Mouse (Mus musculus) heart, embryonic 11.5 days (tissue): ENCODE data around the gene Trak1. TPM values are rescaled to one million over a fixed set of nuclear protein-coding genes. Genes with fewer than 3 reads are reported as not detected.
A peak's percentile ranks its signal among the peaks of the same experiment; 100 is the strongest.

ENCODE experiments used
- ATAC-seq: fragments of 200-750 bp; cut with Nextera tagmentation; replicated peaks from 2 replicates; pipeline ENCODE4 v1.8.0; 2017; ENCODE audit warnings: moderate library complexity; ENCODE audit not compliant: insufficient number of reproducible peaks, low FRiP score, low TSS enrichment
- H3K27ac ChIP-seq: fragments of 300-500 bp; sonication (generic); 2 replicates; pipeline ENCODE4 v1.5.1; 2014; ENCODE audit warnings: mild to moderate bottlenecking, low read depth, low read length
- H3K27me3 ChIP-seq: fragments of 300-500 bp; sonication (generic); 2 replicates; pipeline ENCODE4 v1.6.1; 2014; ENCODE audit warnings: mild to moderate bottlenecking, low read length, mixed read lengths; ENCODE audit not compliant: control insufficient read depth, insufficient read depth
- H3K36me3 ChIP-seq: fragments of 300-500 bp; sonication (generic); 2 replicates; pipeline ENCODE4 v1.6.1; 2014; ENCODE audit warnings: mild to moderate bottlenecking, low read length, moderate library complexity, mixed read lengths; ENCODE audit not compliant: control insufficient read depth, insufficient read depth
- H3K4me1 ChIP-seq: fragments of 300-500 bp; sonication (generic); 2 replicates; pipeline ENCODE4 v1.6.1; 2014; ENCODE audit warnings: low read length; ENCODE audit not compliant: control insufficient read depth, insufficient read depth
- H3K4me2 ChIP-seq: fragments of 300-500 bp; sonication (generic); 2 replicates; pipeline ENCODE4 v1.6.1; 2014; ENCODE audit warnings: mild to moderate bottlenecking, moderate library complexity
- H3K4me3 ChIP-seq: fragments of 300-500 bp; sonication (generic); 2 replicates; pipeline ENCODE4 v1.5.1; 2014; ENCODE audit warnings: low read depth, low read length
- H3K9ac ChIP-seq: fragments of 300-500 bp; sonication (generic); 2 replicates; pipeline ENCODE4 v1.6.1; 2014; ENCODE audit warnings: mild to moderate bottlenecking, low read depth, low read length, moderate library complexity
- H3K9me3 ChIP-seq: fragments of 300-500 bp; sonication (generic); replicated peaks from 2 replicates; pipeline ENCODE4 v1.6.1; 2016; ENCODE audit warnings: low read length; ENCODE audit not compliant: control insufficient read depth
- WGBS: fragments of 180-500 bp; shearing (Covaris S2); extraction: QIAGEN DNeasy Blood & Tissue Kit; methylation state at CpG from one replicate; pipeline ENCODE4 v1.1.7; 2014; ENCODE audit not compliant: insufficient replicate concordance; 5-methylcytosine and 5-hydroxymethylcytosine counted together
- polyA plus RNA-seq: library from polyadenylated mRNA; unstranded; fragments of >200 nt; fragmentation: Nextera tagmentation; extraction: Ambion mirVana; gene quantifications from 2 replicates; pipeline ENCODE4 v1.2.1, GENCODE M21; 2014

The Trak1 gene
- polyA plus RNA-seq, 1 experiment from 2014 or later = 21.3 TPM

GRCm38 (mm10) chr9:121403157-121403671 is 105.9 kb downstream of the Trak1 start:
- ATAC-seq = peak; percentile 73
- Histone ChIP-seq H3K9me3 (no peaks in the 10 kb centered on the region), H3K27me3 (no peaks in the 10 kb centered on the region), H3K27ac (no peak overlapping the region), H3K36me3 (no peaks in the 10 kb centered on the region), H3K4me1 (peaks cover 5% of the 10 kb centered on the region), H3K4me2 (peak overlapping the region; percentile 47), H3K4me3 (no peak overlapping the region), H3K9ac (0 out of 2 replicates have a peak overlapping the region, but pooled peaks have one; percentile 28)
- WGBS = 34% methylated on average over 16 of the region's 16 CpGs

GRCm38 (mm10) chr9:121403699-121404098 is 106.4 kb downstream of the Trak1 start:
- H3K4me1 ChIP-seq = peaks cover 5% of the 10 kb centered on the region
- H3K9me3 ChIP-seq = no peaks in the 10 kb centered on the region
- no peak overlapping the region for H3K27ac ChIP-seq
- H3K36me3 ChIP-seq = no peaks in the 10 kb centered on the region
- no peaks in the 10 kb centered on the region for H3K27me3 ChIP-seq
- H3K9ac ChIP-seq = 0 out of 2 replicates have a peak overlapping the region, but pooled peaks have one; percentile 28
- no peak overlapping the region for H3K4me3 ChIP-seq
- peak overlapping the region; percentile 47; the same call in 1 of the 2 replicates for H3K4me2 ChIP-seq
- ATAC-seq = no peak
- 76% methylated on average over 11 of the region's 11 CpGs for WGBS

- H3K4me1 ChIP-seq = peaks cover 5% of the 10 kb centered on the region
- H3K36me3 ChIP-seq = no peaks in the 10 kb centered on the region
- no peak overlapping the region for H3K27ac ChIP-seq
- no peaks in the 10 kb centered on the region for H3K9me3 ChIP-seq
- no peaks in the 10 kb centered on the region for H3K27me3 ChIP-seq
- no peak overlapping the region for H3K4me3 ChIP-seq
- WGBS = 87% methylated on average over 8 of the region's 8 CpGs
- ATAC-seq = no peak
- no peak overlapping the region for H3K9ac ChIP-seq
- no peak overlapping the region for H3K4me2 ChIP-seq
Measured at GRCm38 (mm10) chr9:121405088-121405681, 107.9 kb downstream of the Trak1 start.

- Histone ChIP-seq H3K9ac (no peak overlapping the region), H3K36me3 (no peaks in the 10 kb centered on the region), H3K27me3 (no peaks in the 10 kb centered on the region), H3K4me3 (no peak overlapping the region), H3K9me3 (no peaks in the 10 kb centered on the region), H3K27ac (no peak overlapping the region), H3K4me2 (no peak overlapping the region), H3K4me1 (peaks cover 5% of the 10 kb centered on the region)
- WGBS = 81% methylated on average over 4 of the region's 4 CpGs
- no peak for ATAC-seq
Measured at GRCm38 (mm10) chr9:121405792-121406191, 108.5 kb downstream of the Trak1 start.

- no peaks in the 10 kb centered on the region for H3K27me3 ChIP-seq
- no peaks in the 10 kb centered on the region for H3K9me3 ChIP-seq
- no peaks in the 10 kb centered on the region for H3K36me3 ChIP-seq
- H3K4me3 ChIP-seq = no peak overlapping the region
- no peaks in the 10 kb centered on the region for H3K4me1 ChIP-seq
- H3K9ac ChIP-seq = no peak overlapping the region
- 86% methylated on average over 12 of the region's 12 CpGs for WGBS
- H3K27ac ChIP-seq = no peak overlapping the region
- ATAC-seq = no peak
- no peak overlapping the region for H3K4me2 ChIP-seq
Measured at GRCm38 (mm10) chr9:121414237-121414636, 116.9 kb downstream of the Trak1 start.

- Histone ChIP-seq H3K4me3 (no peak overlapping the region), H3K36me3 (no peaks in the 10 kb centered on the region), H3K27ac (no peak overlapping the region), H3K9ac (no peak overlapping the region), H3K27me3 (no peaks in the 10 kb centered on the region), H3K4me2 (no peak overlapping the region), H3K4me1 (peaks cover 3% of the 10 kb centered on the region; the same call in 1 of the 2 replicates), H3K9me3 (no peaks in the 10 kb centered on the region)
- 84% methylated on average over 19 of the region's 19 CpGs for WGBS
- ATAC-seq = no peak
Measured at GRCm38 (mm10) chr9:121415626-121416241, 118.4 kb downstream of the Trak1 start.

- WGBS = 91% methylated on average over 5 of the region's 5 CpGs
Measured at GRCm38 (mm10) chr9:121416460-121416859, 119.2 kb downstream of the Trak1 start.

GRCm38 (mm10) chr9:121416872-121417637 is 119.8 kb downstream of the Trak1 start:
- no peak for ATAC-seq
- no peak overlapping the region for H3K4me2 ChIP-seq
- H3K9me3 ChIP-seq = no peaks in the 10 kb centered on the region
- no peak overlapping the region for H3K4me3 ChIP-seq
- no peaks in the 10 kb centered on the region for H3K36me3 ChIP-seq
- H3K9ac ChIP-seq = no peak overlapping the region
- no peaks in the 10 kb centered on the region for H3K27me3 ChIP-seq
- peaks cover 3% of the 10 kb centered on the region; the same call in 1 of the 2 replicates for H3K4me1 ChIP-seq
- H3K27ac ChIP-seq = no peak overlapping the region
- 43% methylated on average over 7 of the region's 7 CpGs for WGBS

More at GRCm38 (mm10) chr9:121416460-121416859, 119.2 kb downstream of the Trak1 start:
- no peak overlapping the region for H3K4me3 ChIP-seq
- H3K36me3 ChIP-seq = no peaks in the 10 kb centered on the region
- no peak overlapping the region for H3K27ac ChIP-seq
- peaks cover 3% of the 10 kb centered on the region; the same call in 1 of the 2 replicates for H3K4me1 ChIP-seq
- H3K9me3 ChIP-seq = no peaks in the 10 kb centered on the region
- H3K9ac ChIP-seq = no peak overlapping the region
- no peak for ATAC-seq
- H3K4me2 ChIP-seq = no peak overlapping the region
- no peaks in the 10 kb centered on the region for H3K27me3 ChIP-seq
